In genomic region chr6:122669406-122670200, GRCm38 (mm10) we compare ENCODE assay signal across 8 mouse cellular contexts. TPM values are rescaled to one million over a fixed set of nuclear protein-coding genes. Genes with fewer than 3 reads are reported as not detected.
A peak's percentile ranks its signal among the peaks of the same experiment; 100 is the strongest.
DNase-seq lines count a peak whose midpoint lies in the region; ATAC-seq and TF ChIP-seq lines count a peak whose summit lies in the region.

No protein-coding gene starts in this region.

- no peaks in the 10 kb centered on the region for H3K36me3 ChIP-seq in limb, embryonic 13.5 days
- no peaks in the 10 kb centered on the region for H3K36me3 ChIP-seq in midbrain, embryonic 16.5 days (ENCODE audit: control insufficient read depth, insufficient read depth, low read length)
- H3K36me3 ChIP-seq in spleen, adult 2 months (ENCODE audit: control insufficient read depth, insufficient read depth, low read length): no peaks in the 10 kb centered on the region

- DNase-seq in B cell, adult 2 months: peak; percentile 89 to 91
- peak; percentile 67 to 85 for DNase-seq in heart, adult 9 months (ENCODE audit: low spot score in 2 of 2)
- peak; percentile 97 for DNase-seq in kidney, adult 9 months
- peak; percentile 75 to 82 for DNase-seq in spleen, adult 2 months (ENCODE audit: low read depth in 1 of 2, low spot score in 2 of 2)

- H3K4me2 ChIP-seq in limb, embryonic 13.5 days (replicated peaks): peak overlapping the region; percentile 64
- peak overlapping the region; percentile 66 for H3K4me2 ChIP-seq in midbrain, embryonic 16.5 days (ENCODE audit: low read length)

- WGBS in limb, embryonic 13.5 days: 7% methylated on average over 19 of the region's 19 CpGs
- 3% methylated on average over 19 of the region's 19 CpGs for WGBS in midbrain, embryonic 16.5 days
- 19% methylated on average over 19 of the region's 19 CpGs for WGBS in spleen, adult 2 months

- peak overlapping the region; percentile 43; the same call in 1 of the 2 replicates for H3K9ac ChIP-seq in limb, embryonic 13.5 days
- peak overlapping the region; percentile 49 for H3K9ac ChIP-seq in midbrain, embryonic 16.5 days (ENCODE audit: low read depth, low read length)

- no peak for TF ChIP-seq POLR2A in bone marrow macrophage, adult 2 months (IDR thresholded peaks at IDR 0.05; ENCODE audit: borderline replicate concordance, low read depth, low read length)
- TF ChIP-seq POLR2A in embryonic fibroblast, embryonic 13.5 days (IDR thresholded peaks at IDR 0.05; ENCODE audit: low read depth, low read length): no peak
- TF ChIP-seq POLR2A in spleen, adult 2 months (IDR thresholded peaks at IDR 0.05; ENCODE audit: low read depth, low read length): no peak

- no peak overlapping the region for H3K27ac ChIP-seq in bone marrow macrophage, adult 2 months (ENCODE audit: insufficient read depth, low read depth, low read length)
- H3K27ac ChIP-seq in embryonic fibroblast, embryonic 13.5 days (ENCODE audit: insufficient read depth, low read length): no peak overlapping the region
- H3K27ac ChIP-seq in limb, embryonic 13.5 days: no peak overlapping the region
- H3K27ac ChIP-seq in midbrain, embryonic 16.5 days (ENCODE audit: low read length): peak overlapping the region; percentile 68
- H3K27ac ChIP-seq in spleen, adult 2 months (ENCODE audit: insufficient read depth, low read length): no peak overlapping the region

- H3K4me3 ChIP-seq in bone marrow macrophage, adult 2 months (ENCODE audit: insufficient read depth, low read length): peak overlapping the region; percentile 45
- no peak overlapping the region; the same call in 1 of the 2 replicates for H3K4me3 ChIP-seq in embryonic fibroblast, embryonic 13.5 days (ENCODE audit: insufficient read depth, low read length)
- peak overlapping the region; percentile 48 for H3K4me3 ChIP-seq in limb, embryonic 13.5 days
- H3K4me3 ChIP-seq in midbrain, embryonic 16.5 days (ENCODE audit: low read depth, low read length): peak overlapping the region; percentile 45
- no peak overlapping the region for H3K4me3 ChIP-seq in spleen, adult 2 months (ENCODE audit: extremely low read depth, insufficient read depth, insufficient read length)

- no peaks in the 10 kb centered on the region for H3K9me3 ChIP-seq in limb, embryonic 13.5 days
- H3K9me3 ChIP-seq in midbrain, embryonic 16.5 days (replicated peaks; ENCODE audit: control insufficient read depth, low read length, poor library complexity, severe bottlenecking): no peaks in the 10 kb centered on the region

- peak; percentile 99 for TF ChIP-seq CTCF in bone marrow macrophage, adult 2 months (IDR thresholded peaks at IDR 0.05; ENCODE audit: low read depth, low read length)
- peak; percentile 99 for TF ChIP-seq CTCF in embryonic fibroblast, embryonic 13.5 days (IDR thresholded peaks at IDR 0.05; ENCODE audit: borderline replicate concordance, insufficient read depth, low read length)
- TF ChIP-seq CTCF in spleen, adult 2 months (IDR thresholded peaks at IDR 0.05; ENCODE audit: extremely low read depth, insufficient read depth, insufficient read length, insufficient replicate concordance): peak; percentile 84; the same call in 1 of the 2 replicates

- H3K4me1 ChIP-seq in bone marrow macrophage, adult 2 months (ENCODE audit: control insufficient read depth, insufficient read depth, low read length): peaks cover 5% of the 10 kb centered on the region
- no peaks in the 10 kb centered on the region for H3K4me1 ChIP-seq in embryonic fibroblast, embryonic 13.5 days (ENCODE audit: control insufficient read depth, insufficient read depth, low read length)
- H3K4me1 ChIP-seq in limb, embryonic 13.5 days: no peaks in the 10 kb centered on the region
- H3K4me1 ChIP-seq in midbrain, embryonic 16.5 days (ENCODE audit: control insufficient read depth, insufficient read depth, low read length): peaks cover 4% of the 10 kb centered on the region
- H3K4me1 ChIP-seq in spleen, adult 2 months (ENCODE audit: control insufficient read depth, insufficient read depth, insufficient read length): no peaks in the 10 kb centered on the region

- ATAC-seq in limb, embryonic 13.5 days (ENCODE audit: low FRiP score, low read depth): peak; percentile 92
- ATAC-seq in midbrain, embryonic 16.5 days: peak; percentile 93

- H3K27me3 ChIP-seq in limb, embryonic 13.5 days: peaks cover 2% of the 10 kb centered on the region
- H3K27me3 ChIP-seq in midbrain, embryonic 16.5 days (ENCODE audit: control insufficient read depth, insufficient read depth, low read depth, low read length): no peaks in the 10 kb centered on the region
- H3K27me3 ChIP-seq in spleen, adult 2 months (ENCODE audit: control insufficient read depth, insufficient read depth, low read length): no peaks in the 10 kb centered on the region

RNA-seq across cellular contexts. Expression of gene Nanog, which starts 37.7 kb away (rescaled TPM):
- polyA plus RNA-seq in bone marrow macrophage, adult 2 months (2012; ENCODE audit: insufficient read depth, insufficient read length, missing spikeins): not detected in 2 replicates
- 0.93 and 1.1 TPM in 2 replicates for polyA plus RNA-seq in embryonic fibroblast, embryonic 13.5 days (2011; ENCODE audit: insufficient read length, low read depth, missing spikeins)
- polyA plus RNA-seq in limb, embryonic 13.5 days (2015; fragmentation: Nextera tagmentation; extraction: Ambion mirVana): 0.25 and 0.37 TPM in 2 replicates
- polyA plus RNA-seq in midbrain, embryonic 16.5 days (2015; fragmentation: Nextera tagmentation; extraction: Ambion mirVana): not detected in 2 replicates
- polyA plus RNA-seq in spleen, adult 2 months (2012; rRNA removed): not detected in 2 replicates

RNA-seq across cellular contexts. Expression of gene Dppa3, which starts 43.4 kb away (rescaled TPM):
- 14.6 and 20.2 TPM in 2 replicates for polyA plus RNA-seq in bone marrow macrophage, adult 2 months (2012; ENCODE audit: insufficient read depth, insufficient read length, missing spikeins)
- polyA plus RNA-seq in embryonic fibroblast, embryonic 13.5 days (2011; ENCODE audit: insufficient read length, low read depth, missing spikeins): not detected in 2 replicates
- polyA plus RNA-seq in limb, embryonic 13.5 days (2015; fragmentation: Nextera tagmentation; extraction: Ambion mirVana): not detected in 2 replicates
- not detected in 2 replicates for polyA plus RNA-seq in midbrain, embryonic 16.5 days (2015; fragmentation: Nextera tagmentation; extraction: Ambion mirVana)
- polyA plus RNA-seq in spleen, adult 2 months (2012; rRNA removed): not detected in 2 replicates

RNA-seq across cellular contexts. Expression of gene Gdf3, which starts 59.7 kb away (rescaled TPM):
- polyA plus RNA-seq in bone marrow macrophage, adult 2 months (2012; ENCODE audit: insufficient read depth, insufficient read length, missing spikeins): 30.2 and 32.0 TPM in 2 replicates
- polyA plus RNA-seq in embryonic fibroblast, embryonic 13.5 days (2011; ENCODE audit: insufficient read length, low read depth, missing spikeins): not detected in 2 replicates
- polyA plus RNA-seq in limb, embryonic 13.5 days (2015; fragmentation: Nextera tagmentation; extraction: Ambion mirVana): 0.13 and 0.14 TPM in 2 replicates
- 0.09 TPM in 1 of 2 replicates, not detected in the other for polyA plus RNA-seq in midbrain, embryonic 16.5 days (2015; fragmentation: Nextera tagmentation; extraction: Ambion mirVana)
- polyA plus RNA-seq in spleen, adult 2 months (2012; rRNA removed): 0.49 and 0.60 TPM in 2 replicates

Comparison
In these comparisons a context has a peak if more than half of its experiments do, and no peak if none do; other contexts are left out.
1. H3K4me3 ChIP-seq: peak in bone marrow macrophage, adult 2 months (single experiment), limb, embryonic 13.5 days (single experiment) and midbrain, embryonic 16.5 days (single experiment); none in embryonic fibroblast, embryonic 13.5 days (single experiment) and spleen, adult 2 months (single experiment).
2. RNA of gene Dppa3, which starts 43.4 kb away (polyA plus RNA-seq): 14.6 to 20.2 TPM in bone marrow macrophage, adult 2 months; not detected in embryonic fibroblast, embryonic 13.5 days, not detected in limb, embryonic 13.5 days, not detected in midbrain, embryonic 16.5 days and not detected in spleen, adult 2 months; every median in the first group is over 10 times any median in the second.
3. RNA of gene Gdf3, which starts 59.7 kb away (polyA plus RNA-seq): 30.2 to 32.0 TPM in bone marrow macrophage, adult 2 months; 0.49 to 0.60 TPM in spleen, adult 2 months, not detected in embryonic fibroblast, embryonic 13.5 days, 0.13 to 0.14 TPM in limb, embryonic 13.5 days and 0.09 TPM in midbrain, embryonic 16.5 days; every median in the first group is over 10 times any median in the second.
4. Peak in every context shown above with its lines, with median percentiles within 50 percentile points of each other: DNase-seq and CTCF ChIP-seq.